Mouse (Mus musculus) urinary bladder, postnatal 10 days (tissue): ENCODE results near the gene Prr5l.
"Not testable (repeated sequence)": the region's sequence is repeated elsewhere in the genome, so short reads cannot be mapped to it uniquely, and the experiment has no call there.

ENCODE experiments used
- DNase-seq: peaks from one replicate; pipeline ENCODE4 v3.0.0; 2022; ENCODE audit warnings: low spot score

The Prr5l gene

GRCm38 (mm10) chr2:101761898-101762297 lies 120.9 kb downstream of the Prr5l start:
- DNase-seq, result no peak

- DNase-seq, result no peak
Measured at GRCm38 (mm10) chr2:101759523-101760277, 123.1 kb downstream of the Prr5l start.

GRCm38 (mm10) chr2:101757806-101758205 lies 125.0 kb downstream of the Prr5l start:
- no peak for DNase-seq

- DNase-seq, result no peak
Measured at GRCm38 (mm10) chr2:101756069-101756753, 126.6 kb downstream of the Prr5l start.

GRCm38 (mm10) chr2:101754939-101755555 lies 127.8 kb downstream of the Prr5l start:
- no peak for DNase-seq

GRCm38 (mm10) chr2:101754428-101754827 lies 128.4 kb downstream of the Prr5l start:
- DNase-seq, result no peak

GRCm38 (mm10) chr2:101752979-101753378 lies 129.8 kb downstream of the Prr5l start:
- no peak for DNase-seq

- no peak for DNase-seq
Measured at GRCm38 (mm10) chr2:101752402-101752801, 130.4 kb downstream of the Prr5l start.

GRCm38 (mm10) chr2:101751236-101751922 lies 131.4 kb downstream of the Prr5l start:
- DNase-seq, result no peak

GRCm38 (mm10) chr2:101746537-101746936 lies 136.3 kb downstream of the Prr5l start:
- DNase-seq, result no peak

GRCm38 (mm10) chr2:101745656-101746055 lies 137.2 kb downstream of the Prr5l start:
- DNase-seq, result not testable (repeated sequence)

- DNase-seq, result no peak
Measured at GRCm38 (mm10) chr2:101742072-101742860, 140.6 kb downstream of the Prr5l start.

- DNase-seq, result no peak
Measured at GRCm38 (mm10) chr2:101741653-101742052, 141.2 kb downstream of the Prr5l start.

GRCm38 (mm10) chr2:101739914-101740313 lies 142.9 kb downstream of the Prr5l start:
- no peak for DNase-seq

- no peak for DNase-seq
Measured at GRCm38 (mm10) chr2:101733564-101733963, 149.3 kb downstream of the Prr5l start.

- DNase-seq, result no peak
Measured at GRCm38 (mm10) chr2:101732777-101733210, 150.0 kb downstream of the Prr5l start.

- DNase-seq, result no peak
Measured at GRCm38 (mm10) chr2:101730972-101731371, 151.9 kb downstream of the Prr5l start.

GRCm38 (mm10) chr2:101729472-101729871 lies 153.4 kb downstream of the Prr5l start:
- no peak for DNase-seq

- no peak for DNase-seq
Measured at GRCm38 (mm10) chr2:101727787-101728186, 155.0 kb downstream of the Prr5l start.

GRCm38 (mm10) chr2:101723333-101723881 lies 159.4 kb downstream of the Prr5l start:
- no peak for DNase-seq
